ENCODE assay signal across 23 mouse cellular contexts in the genomic region with DNA sequence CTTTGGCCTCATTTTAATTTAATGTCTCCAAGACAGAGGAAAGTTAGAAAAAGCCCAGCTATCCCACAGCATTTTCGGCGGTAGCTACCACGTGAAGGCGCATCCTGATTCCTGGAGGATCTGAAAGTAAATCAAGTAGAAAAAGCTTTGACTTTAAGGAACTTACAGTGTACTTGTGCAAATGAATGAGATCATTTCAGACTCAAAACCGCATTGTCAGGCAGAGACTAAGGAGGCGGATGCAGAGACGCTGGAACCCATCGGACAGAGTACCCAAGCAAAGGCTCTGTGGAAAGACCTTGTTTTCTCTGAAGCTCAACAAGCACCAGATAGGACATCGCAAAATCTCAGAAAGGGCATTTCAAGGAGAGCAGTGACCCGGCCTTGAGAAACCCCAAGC.
"Had no signal": no experiment of that assay in that cellular context is flagged by ENCODE, and none has a peak within 500 bp of the region (broad histone marks: within the 10 kb centered on the region; RNA-seq: fewer than 3 reads in every experiment).

No protein-coding gene starts in this region.

- H3K4me3 ChIP-seq: layer of hippocampus, adult 2 months; limb, embryonic 10.5 days; limb, embryonic 13.5 days; megakaryocyte, embryonic 14.5 days; midbrain, embryonic 10.5 days; myocyte; neural tube, embryonic 13.5 days; stomach, embryonic 15.5 days had no signal

- H3K4me2 ChIP-seq: limb, embryonic 13.5 days; lung, embryonic 14.5 days; neural tube, embryonic 13.5 days; stomach, embryonic 15.5 days had no signal

- H3K36me3 ChIP-seq: limb, embryonic 10.5 days; limb, embryonic 13.5 days; midbrain, embryonic 10.5 days; neural tube, embryonic 13.5 days; stomach, embryonic 15.5 days had no signal

- H3K9me3 ChIP-seq: limb, embryonic 10.5 days; midbrain, embryonic 10.5 days; neural tube, embryonic 13.5 days; stomach, embryonic 15.5 days had no signal

- ATAC-seq: intestine, postnatal 0 days; liver, postnatal 0 days; lung, postnatal 0 days had no signal

- H3K27me3 ChIP-seq: limb, embryonic 13.5 days; neural tube, embryonic 13.5 days; stomach, embryonic 15.5 days had no signal

- DNase-seq: kidney, adult 2 months; kidney, postnatal 25 days; layer of hippocampus, adult 9-11 months; liver; liver, postnatal 0 days; lung, embryonic 14.5 days; midbrain, embryonic 14.5 days; retina, postnatal 1 day; right cerebral cortex, postnatal 25 days; spleen, adult 18-20 months; thymus, postnatal 36 days had no signal

- H3K4me1 ChIP-seq: limb, embryonic 10.5 days; limb, embryonic 13.5 days; neural tube, embryonic 13.5 days; stomach, embryonic 15.5 days had no signal

- H3K9ac ChIP-seq: limb, embryonic 13.5 days; liver, embryonic 14.5 days; liver, postnatal 0 days; lung, embryonic 14.5 days; neural tube, embryonic 13.5 days; stomach, embryonic 15.5 days had no signal

- H3K27ac ChIP-seq: kidney, postnatal 0 days; layer of hippocampus, adult 2 months; limb, embryonic 10.5 days; limb, embryonic 13.5 days; liver, embryonic 14.5 days; midbrain, embryonic 10.5 days; neural tube, embryonic 13.5 days; stomach, embryonic 15.5 days had no signal
